Mouse (Mus musculus): ENCODE results near the gene Tyrobp.

The Tyrobp gene

DNA sequence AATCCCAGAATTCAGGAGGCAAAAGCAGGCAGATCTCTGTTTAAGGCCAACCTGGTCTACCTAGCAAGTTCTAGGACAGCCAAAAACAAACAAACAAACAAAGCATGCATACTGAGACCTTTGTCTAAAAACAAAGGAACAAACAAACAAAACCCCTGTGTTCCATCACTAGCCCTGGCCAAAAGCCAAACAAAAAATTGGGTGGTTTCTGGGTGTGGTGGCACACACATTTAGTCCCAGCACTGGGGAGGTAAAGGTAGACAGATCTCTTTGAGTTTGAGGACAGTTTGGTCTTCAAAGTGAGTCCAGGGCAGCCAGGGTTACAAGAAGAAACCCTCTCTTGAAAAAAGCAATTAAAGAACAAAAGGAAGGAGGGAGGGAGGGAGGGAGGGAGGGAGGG lies 15.8 kb downstream of the Tyrobp start:
- DNase-seq (ENCODE audit: low spot score) = no peak

- peak; percentile 60 for DNase-seq (ENCODE audit: low spot score)
These were observed 16.6 kb downstream of the Tyrobp start for GRCm38 (mm10) chr7:30430191-30430590.

- DNase-seq (ENCODE audit: low spot score) = peak; percentile 72
These were observed 18.2 kb downstream of the Tyrobp start for GRCm38 (mm10) chr7:30431793-30432192.

DNA sequence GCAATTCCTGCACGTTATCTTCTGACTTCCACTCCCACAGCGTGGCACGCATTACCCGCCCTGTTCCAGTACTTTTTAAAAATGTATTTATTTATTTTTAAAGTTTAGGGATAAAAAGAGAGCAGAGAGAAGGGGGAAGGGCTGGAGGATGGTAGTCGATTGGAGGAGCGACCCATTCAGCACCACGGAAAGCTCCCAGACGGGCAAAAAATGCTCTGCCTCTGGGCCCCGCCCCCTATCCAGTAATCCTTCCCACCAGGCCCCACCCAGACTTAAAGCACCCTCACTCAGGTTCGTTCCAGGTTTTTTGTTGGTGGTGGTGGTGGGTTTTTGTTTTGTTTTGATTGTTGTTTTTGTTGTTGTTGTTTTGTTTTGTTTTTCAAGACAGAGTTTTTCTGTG lies 20.7 kb downstream of the Tyrobp start:
- DNase-seq (ENCODE audit: low spot score) = peak; percentile 54

DNA sequence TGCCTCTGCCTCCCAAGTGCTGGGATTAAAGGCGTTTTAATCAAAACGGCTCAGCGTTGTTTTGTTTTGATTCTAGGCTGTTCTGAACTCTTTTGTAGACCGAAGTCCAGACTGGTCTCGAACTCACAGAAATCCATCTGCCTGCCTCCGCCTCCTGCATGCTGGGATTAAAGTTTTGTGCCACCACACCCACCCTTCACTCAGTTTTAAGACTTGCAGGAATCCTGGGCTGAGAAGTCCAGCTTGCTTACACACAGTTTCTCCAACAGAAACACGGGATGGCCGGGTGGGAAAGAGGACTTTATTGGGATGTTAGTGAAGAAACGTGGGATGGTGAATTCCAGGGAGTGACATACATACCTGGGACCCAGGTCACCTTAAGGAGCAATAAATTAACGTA lies 21.1 kb downstream of the Tyrobp start:
- no peak for DNase-seq (ENCODE audit: low spot score)

GRCm38 (mm10) chr7:30435156-30435555 lies 21.6 kb downstream of the Tyrobp start:
- no peak for DNase-seq (ENCODE audit: low spot score)

DNA sequence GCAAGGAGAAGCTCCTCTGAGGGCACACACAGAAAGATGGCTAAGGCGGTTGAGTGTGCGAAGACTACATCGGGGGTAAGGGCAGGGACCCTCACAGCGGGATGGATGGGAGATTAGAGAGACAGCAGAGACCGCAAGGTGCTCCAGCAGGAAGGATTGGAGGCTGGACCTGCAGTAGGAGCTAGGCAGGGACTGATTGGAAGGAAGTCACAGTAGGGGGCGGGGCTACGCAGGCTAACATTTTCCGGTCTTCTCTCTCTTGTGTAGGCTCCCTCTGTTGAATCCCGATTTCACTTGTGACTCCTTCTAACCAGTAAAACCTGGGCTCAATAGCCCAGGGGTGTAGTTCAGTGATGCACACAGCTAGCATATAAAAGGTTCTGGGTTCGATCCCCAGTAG lies 23.3 kb downstream of the Tyrobp start:
- DNase-seq (ENCODE audit: low spot score) = no peak

- DNase-seq (ENCODE audit: low spot score) = no peak
These were observed 26.2 kb downstream of the Tyrobp start for GRCm38 (mm10) chr7:30439734-30440133.

DNA sequence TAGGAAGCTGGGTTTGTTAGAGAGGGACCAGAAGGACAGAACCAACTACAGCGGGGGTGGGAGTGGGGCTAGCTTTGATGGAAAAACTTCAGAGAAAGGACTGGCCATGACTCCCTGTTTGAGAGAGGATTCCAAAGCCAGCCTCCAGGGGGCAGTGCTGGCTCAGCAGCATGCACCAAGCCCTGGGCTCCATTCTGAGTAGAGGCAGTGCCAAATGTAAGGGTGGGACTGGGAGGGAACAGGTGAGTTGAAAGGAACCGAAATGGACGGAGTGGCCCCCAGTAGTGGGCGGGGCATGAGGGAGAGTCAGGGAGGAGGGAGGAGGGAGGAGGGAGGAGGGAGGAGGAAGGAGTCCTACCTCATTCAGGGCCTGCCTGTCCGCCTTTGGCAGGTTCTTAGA lies 27.1 kb downstream of the Tyrobp start:
- DNase-seq (ENCODE audit: low spot score) = peak; percentile 25

GRCm38 (mm10) chr7:30443696-30444095 lies 30.1 kb downstream of the Tyrobp start:
- DNase-seq (ENCODE audit: low spot score) = no peak

DNA sequence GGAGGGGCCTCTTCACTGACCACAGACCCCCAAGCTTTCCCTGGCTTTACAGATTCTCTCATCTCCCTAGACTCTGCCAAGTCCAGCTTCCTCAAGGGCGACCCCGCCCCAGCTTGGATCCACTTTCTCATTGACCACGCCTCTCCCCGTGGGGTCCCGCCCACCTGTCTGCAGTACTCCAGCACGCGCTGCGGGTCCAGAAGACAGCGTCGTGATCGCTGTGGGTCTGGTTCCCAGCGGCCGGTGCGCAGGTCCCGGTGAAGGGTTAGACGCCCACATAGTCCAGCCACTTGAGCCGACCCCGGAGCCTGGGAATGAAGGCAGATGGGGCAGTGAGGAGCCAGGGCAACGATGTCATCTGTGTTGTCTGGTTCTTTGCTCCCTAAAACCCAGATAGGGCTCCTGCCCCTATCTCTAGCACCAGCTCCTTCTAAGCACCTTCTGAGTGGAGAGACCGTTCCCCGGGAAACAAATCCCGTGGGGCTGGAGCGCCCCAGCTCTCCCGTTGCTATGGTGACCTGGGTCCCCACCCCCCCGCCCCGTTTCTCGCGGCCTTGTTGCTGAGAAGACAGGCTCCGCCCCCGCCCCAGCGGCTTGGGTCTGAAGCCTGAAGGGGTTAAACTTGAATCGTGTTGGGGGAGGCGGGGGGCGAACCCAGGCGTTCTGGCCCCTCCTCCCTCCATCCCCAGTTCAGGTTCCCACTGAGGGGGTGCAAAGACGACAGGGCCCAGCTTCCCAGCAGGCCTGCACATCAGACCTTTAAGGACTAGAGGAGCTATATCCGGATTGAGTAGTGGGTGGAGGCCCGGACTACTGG lies 30.8 kb downstream of the Tyrobp start:
- no peak for DNase-seq (ENCODE audit: low spot score)

GRCm38 (mm10) chr7:30444971-30445751 lies 31.6 kb downstream of the Tyrobp start, which contains the start of gene Aplp1:
Gene Aplp1 (minus strand): TSS chr7:30445535.
- no peak for DNase-seq (ENCODE audit: low spot score)

GRCm38 (mm10) chr7:30450241-30450640 lies 36.7 kb downstream of the Tyrobp start:
- no peak for DNase-seq (ENCODE audit: low spot score)

DNA sequence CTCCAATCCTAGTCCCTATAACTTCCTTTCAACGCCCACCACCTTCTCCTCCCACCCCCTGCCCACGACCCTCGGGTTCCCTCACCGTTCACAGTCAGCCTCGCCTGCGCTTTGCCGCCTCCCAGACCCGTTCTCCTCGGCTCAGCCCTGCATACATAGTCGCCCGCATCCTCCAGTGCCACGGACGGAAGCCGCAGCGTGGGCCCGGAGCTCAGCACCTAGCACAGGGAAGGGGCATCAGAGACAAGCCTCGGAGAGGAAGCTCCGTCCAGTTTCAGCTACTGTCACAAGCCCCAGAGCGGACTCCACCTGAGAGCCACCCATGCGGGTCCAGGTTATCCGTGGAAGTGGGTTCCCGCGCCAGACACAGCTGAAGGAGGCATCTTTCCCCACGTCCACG lies 39.8 kb downstream of the Tyrobp start:
- DNase-seq (ENCODE audit: low spot score) = no peak

DNA sequence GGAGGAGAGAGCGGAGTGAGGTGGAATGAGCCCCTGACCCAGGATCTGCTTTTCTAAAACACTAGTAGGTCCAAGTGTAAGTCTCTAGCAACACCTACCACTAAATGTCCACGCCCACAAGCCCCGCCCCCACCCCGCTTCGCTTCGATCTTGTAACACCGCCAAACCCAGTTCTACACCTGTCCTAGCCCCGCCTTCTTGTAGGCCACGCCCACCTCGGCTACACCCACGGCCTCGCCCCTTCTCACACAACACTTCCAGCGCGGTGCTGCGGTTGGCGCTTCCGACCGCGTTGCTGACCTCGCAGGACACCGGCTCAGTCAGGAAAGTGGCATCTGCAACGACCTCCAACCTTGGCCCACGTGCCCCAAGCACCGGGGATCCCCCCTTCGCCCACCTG lies 40.2 kb downstream of the Tyrobp start:
- no peak for DNase-seq (ENCODE audit: low spot score)

DNA sequence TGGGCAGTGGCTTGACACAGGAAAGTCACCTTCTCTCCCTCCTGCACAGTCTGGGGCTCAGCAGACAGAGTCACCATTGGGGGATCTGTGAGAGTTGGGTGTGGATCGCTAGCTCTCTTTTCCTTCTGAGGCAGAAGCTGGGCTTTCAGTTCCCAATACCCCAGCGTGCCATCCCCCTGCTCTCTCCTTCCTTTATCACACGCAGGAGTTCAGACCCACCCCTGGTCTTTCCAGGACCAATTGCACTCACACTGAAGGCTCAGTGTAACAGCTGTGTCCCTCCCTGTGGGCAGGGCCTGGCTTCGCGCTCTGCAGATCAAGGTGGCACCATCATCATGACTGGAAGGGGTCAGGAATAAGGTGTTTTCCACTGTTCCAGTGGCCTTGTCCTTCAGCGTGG lies 40.7 kb downstream of the Tyrobp start:
- DNase-seq (ENCODE audit: low spot score) = no peak

DNA sequence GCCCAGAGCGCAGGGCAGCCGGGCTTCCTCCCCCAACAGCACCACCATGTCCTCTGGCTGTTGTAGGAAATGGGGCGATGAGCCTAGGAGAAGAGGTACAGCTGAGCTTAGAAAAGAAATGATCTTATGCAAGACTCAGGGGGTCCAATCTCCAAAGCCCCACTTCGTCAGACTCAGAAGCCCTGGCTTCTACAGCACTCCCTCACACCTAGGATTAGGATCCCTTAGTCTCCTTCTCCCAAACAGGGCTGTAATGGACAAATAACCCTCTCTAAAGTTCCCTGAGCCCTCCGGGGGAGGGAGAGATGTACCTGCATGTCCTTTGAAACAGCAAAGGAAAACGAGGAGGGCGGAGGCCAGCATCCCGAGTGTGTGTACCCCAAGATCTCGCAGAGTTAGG lies 42.9 kb downstream of the Tyrobp start:
- no peak for DNase-seq (ENCODE audit: low spot score)

DNA sequence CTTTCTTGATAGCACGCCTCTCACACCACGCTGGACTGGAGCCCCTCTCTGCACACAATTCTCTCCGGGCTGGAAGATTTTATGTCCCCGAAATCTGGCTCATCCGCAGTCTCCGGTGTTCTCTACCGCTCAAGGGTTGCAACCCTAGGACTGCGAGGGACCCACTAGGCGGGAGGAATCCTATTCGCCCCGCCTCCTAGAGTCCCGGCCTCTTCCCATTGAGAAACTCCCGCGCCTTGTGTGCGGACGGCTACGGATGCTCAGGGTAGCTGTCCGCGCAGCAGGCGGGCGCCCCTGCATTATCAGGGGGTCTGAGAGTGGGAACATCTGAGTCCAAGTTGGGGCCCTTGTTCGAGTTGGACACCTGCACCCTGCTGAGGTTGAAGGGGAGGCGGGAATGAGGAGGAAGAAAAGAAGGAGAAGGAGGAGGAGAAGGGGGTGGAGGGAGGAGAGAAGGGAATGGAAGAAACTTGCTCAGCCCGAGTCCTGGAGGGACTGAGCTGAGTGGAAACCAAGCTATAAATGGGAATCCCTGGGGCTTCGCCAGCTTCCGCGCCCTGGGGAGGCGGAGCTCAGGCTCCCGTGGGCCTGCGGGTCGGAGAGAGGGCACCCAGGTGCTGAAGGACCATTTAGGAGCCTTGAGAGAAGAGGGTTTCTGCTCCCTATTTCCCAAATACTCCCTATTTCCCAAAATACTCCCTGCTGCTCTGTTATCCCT lies 43.5 kb downstream of the Tyrobp start:
- no peak for DNase-seq (ENCODE audit: low spot score)

GRCm38 (mm10) chr7:30457629-30458330 lies 44.2 kb downstream of the Tyrobp start, which contains the start of the genes Kirrel2 and Nphs1:
Gene Kirrel2 (minus strand): TSS chr7:30457690.
Gene Nphs1 (plus strand): TSS chr7:30458315.
- DNase-seq (ENCODE audit: low spot score) = no peak

- DNase-seq (ENCODE audit: low spot score) = no peak
These were observed 45.9 kb downstream of the Tyrobp start for GRCm38 (mm10) chr7:30459484-30459883.

- DNase-seq (ENCODE audit: low spot score) = no peak
These were observed 50.0 kb downstream of the Tyrobp start for GRCm38 (mm10) chr7:30463568-30463967.

GRCm38 (mm10) chr7:30463996-30464395 lies 50.4 kb downstream of the Tyrobp start:
- DNase-seq (ENCODE audit: low spot score) = peak; percentile 3
